ENCODE assay signal across 18 mouse cellular contexts in genomic region chr7:74429252-74429651, GRCm38 (mm10).
"Had no signal": no experiment of that assay in that cellular context is flagged by ENCODE, and none has a peak within 500 bp of the region (broad histone marks: within the 10 kb centered on the region; RNA-seq: fewer than 3 reads in every experiment).

No protein-coding gene starts in this region.

- H3K4me3 ChIP-seq: midbrain, embryonic 10.5 days; midbrain, embryonic 12.5 days; myocyte; neural tube, embryonic 12.5 days; neural tube, embryonic 15.5 days had no signal

- ATAC-seq: midbrain, embryonic 16.5 days had no signal

- H3K36me3 ChIP-seq: midbrain, embryonic 10.5 days; midbrain, embryonic 12.5 days; neural tube, embryonic 12.5 days; neural tube, embryonic 15.5 days had no signal

- H3K27me3 ChIP-seq: midbrain, embryonic 12.5 days; neural tube, embryonic 12.5 days; neural tube, embryonic 15.5 days had no signal

- DNase-seq: lung, adult 18-20 months; lung, embryonic 14.5 days; midbrain, embryonic 14.5 days; retina, postnatal 1 day; right cerebral cortex, adult 18-20 months; right cerebral cortex, postnatal 25 days; right cerebral cortex, postnatal 4 days; spleen, adult 18-20 months; thymus, adult 18-20 months; thymus, postnatal 14 days; thymus, postnatal 36 days had no signal

- H3K9me3 ChIP-seq: midbrain, embryonic 10.5 days; midbrain, embryonic 12.5 days; neural tube, embryonic 12.5 days; neural tube, embryonic 15.5 days had no signal

- H3K4me1 ChIP-seq: midbrain, embryonic 10.5 days; midbrain, embryonic 12.5 days; neural tube, embryonic 12.5 days had no signal

- H3K27ac ChIP-seq: liver, embryonic 14.5 days; midbrain, embryonic 10.5 days; midbrain, embryonic 12.5 days; neural tube, embryonic 12.5 days; neural tube, embryonic 15.5 days had no signal

- H3K4me2 ChIP-seq: lung, embryonic 14.5 days; midbrain, embryonic 12.5 days; neural tube, embryonic 12.5 days; neural tube, embryonic 15.5 days had no signal

- H3K9ac ChIP-seq: liver, embryonic 14.5 days; lung, embryonic 14.5 days; midbrain, embryonic 12.5 days; neural tube, embryonic 12.5 days; neural tube, embryonic 15.5 days had no signal
